In genomic region chr13:63350076-63350475, GRCm38 (mm10) we compare ENCODE assay signal across 34 mouse cellular contexts.
"Had no signal": no experiment of that assay in that cellular context is flagged by ENCODE, and none has a peak within 500 bp of the region (broad histone marks: within the 10 kb centered on the region; RNA-seq: fewer than 3 reads in every experiment).

No protein-coding gene starts in this region.

- H3K27me3 ChIP-seq: heart, embryonic 12.5 days; heart, embryonic 13.5 days; heart, embryonic 15.5 days; hindbrain, embryonic 12.5 days; hindbrain, embryonic 13.5 days; hindbrain, embryonic 15.5 days; intestine, embryonic 15.5 days; kidney, embryonic 15.5 days had no signal

- H3K4me2 ChIP-seq: heart, embryonic 12.5 days; heart, embryonic 13.5 days; heart, embryonic 15.5 days; hindbrain, embryonic 12.5 days; hindbrain, embryonic 13.5 days; hindbrain, embryonic 14.5 days; hindbrain, embryonic 15.5 days; intestine, embryonic 15.5 days; kidney, embryonic 15.5 days had no signal

- H3K27ac ChIP-seq: heart, adult 2 months; heart, embryonic 13.5 days; heart, embryonic 15.5 days; hindbrain, embryonic 10.5 days; hindbrain, embryonic 12.5 days; hindbrain, embryonic 13.5 days; hindbrain, embryonic 14.5 days; hindbrain, embryonic 15.5 days; hindbrain, postnatal 0 days; intestine, embryonic 15.5 days; kidney, embryonic 15.5 days; kidney, postnatal 0 days; layer of hippocampus, adult 2 months had no signal

- DNase-seq: heart, adult 2 months; heart, postnatal 10 days; heart, postnatal 14 days; heart, postnatal 36 days; heart, postnatal 4 days; kidney, adult 11 months; kidney, adult 18-20 months; kidney, adult 2 months; kidney, adult 8-10 months; kidney, adult 9 months; kidney, postnatal 10 days; kidney, postnatal 14 days; kidney, postnatal 25 days; kidney, postnatal 36 days; kidney, postnatal 4 days; layer of hippocampus, adult 9-11 months; layer of hippocampus, postnatal 36 days had no signal

- H3K4me1 ChIP-seq: heart, embryonic 12.5 days; heart, embryonic 13.5 days; heart, embryonic 15.5 days; hindbrain, embryonic 10.5 days; hindbrain, embryonic 12.5 days; hindbrain, embryonic 13.5 days; hindbrain, embryonic 15.5 days; intestine, embryonic 15.5 days; kidney, embryonic 15.5 days had no signal

- H3K4me3 ChIP-seq: heart, adult 2 months; heart, embryonic 12.5 days; heart, embryonic 13.5 days; heart, embryonic 15.5 days; hindbrain, embryonic 10.5 days; hindbrain, embryonic 12.5 days; hindbrain, embryonic 13.5 days; hindbrain, embryonic 15.5 days; intestine, embryonic 15.5 days; kidney, embryonic 15.5 days; layer of hippocampus, adult 2 months had no signal

- H3K36me3 ChIP-seq: heart, embryonic 12.5 days; heart, embryonic 15.5 days; hindbrain, embryonic 10.5 days; hindbrain, embryonic 12.5 days; hindbrain, embryonic 13.5 days; hindbrain, embryonic 15.5 days; intestine, embryonic 15.5 days; kidney, embryonic 15.5 days had no signal

- H3K9me3 ChIP-seq: heart, embryonic 12.5 days; heart, embryonic 13.5 days; heart, embryonic 15.5 days; hindbrain, embryonic 10.5 days; hindbrain, embryonic 12.5 days; hindbrain, embryonic 13.5 days; hindbrain, embryonic 15.5 days; intestine, embryonic 15.5 days; kidney, embryonic 15.5 days had no signal

- ATAC-seq: hindbrain, embryonic 16.5 days; hindbrain, postnatal 0 days; inflammation-experienced regulatory T-cells, adult 6 months; intestine, embryonic 15.5 days; intestine, embryonic 16.5 days; intestine, postnatal 0 days had no signal

- H3K9ac ChIP-seq: heart, embryonic 12.5 days; heart, embryonic 13.5 days; heart, embryonic 15.5 days; hindbrain, embryonic 12.5 days; hindbrain, embryonic 13.5 days; hindbrain, embryonic 14.5 days; hindbrain, embryonic 15.5 days; intestine, embryonic 15.5 days; kidney, embryonic 15.5 days had no signal
